Mouse (Mus musculus): ENCODE data around the gene Rreb1.

GRCm38 (mm10) chr13:37827996-37828579, 49.9 kb downstream of the Rreb1 start:
- TF ChIP-seq POLR2A (IDR thresholded peaks at IDR 0.05; ENCODE audit: control insufficient read depth in 1 of 2, insufficient read depth in 1 of 2, low read depth in 1 of 2, low read length in 2 of 2, poor library complexity in 1 of 2) (no peak), CTCF (IDR thresholded peaks at IDR 0.05 in 2 of 3, conservative IDR thresholded peaks at IDR 0.05 in 1 of 3; ENCODE audit: control insufficient read depth in 1 of 3, insufficient read depth in 1 of 3, low read depth in 2 of 3, low read length in 3 of 3, poor library complexity in 1 of 3, severe bottlenecking in 1 of 3) (no peak)
